Mouse (Mus musculus) ES-E14 (cell line): ENCODE measurements around the gene Acvr2b. TPM values are rescaled to one million over a fixed set of nuclear protein-coding genes. Genes with fewer than 3 reads are reported as not detected.

ENCODE experiments used
- DNase-seq: peaks from one replicate; pipeline ENCODE4 v3.0.0-alpha.2; 2013; ENCODE audit warnings: low read depth, low spot score
- H3K27ac ChIP-seq: 2 replicates; pipeline ENCODE4 v1.5.1; 2012; ENCODE audit warnings: low read depth, mild to moderate bottlenecking, low read length, moderate library complexity, mixed read lengths; ENCODE audit not compliant: poor library complexity, insufficient read depth, severe bottlenecking
- H3K36me3 ChIP-seq: 2 replicates; pipeline ENCODE4 v1.6.1; 2012; ENCODE audit warnings: mild to moderate bottlenecking, low read length, moderate library complexity, mixed read lengths; ENCODE audit not compliant: control insufficient read depth, poor library complexity, insufficient read depth, severe bottlenecking
- H3K4me1 ChIP-seq, 2 experiments: fragments of 150-350 bp in 1 of 2; sonication (generic) in 1 of 2; 2 replicates each; pipeline ENCODE4 v1.6.1; 2012; ENCODE audit warnings: low read length in 2 of 2, mild to moderate bottlenecking in 1 of 2, mixed read lengths in 1 of 2; ENCODE audit not compliant: control insufficient read depth in 2 of 2, insufficient read depth in 2 of 2, poor library complexity in 1 of 2
- H3K4me3 ChIP-seq, 2 experiments: fragments of 150-350 bp in 1 of 2; sonication (generic) in 1 of 2; 2 replicates each; pipeline ENCODE4 v1.5.1; 2012; ENCODE audit warnings: low read length in 2 of 2, low read depth in 1 of 2, mild to moderate bottlenecking in 1 of 2, mixed read lengths in 1 of 2; ENCODE audit not compliant: insufficient read depth in 1 of 2, poor library complexity in 1 of 2, severe bottlenecking in 1 of 2
- H3K9ac ChIP-seq: 2 replicates; pipeline ENCODE4 v1.6.1; 2012; ENCODE audit warnings: low read depth, mild to moderate bottlenecking, low read length, mixed read lengths; ENCODE audit not compliant: poor library complexity, insufficient read depth, severe bottlenecking
- H3K9me3 ChIP-seq: fragments of 150-350 bp; sonication (generic); 2 replicates; pipeline ENCODE4 v1.6.1; 2012; ENCODE audit warnings: low read depth, mild to moderate bottlenecking, low read length; ENCODE audit not compliant: control insufficient read depth, insufficient read depth
- CHD2 ChIP-seq: IDR thresholded peaks from 2 replicates; pipeline ENCODE4 v1.6.1; 2014; ENCODE audit warnings: mild to moderate bottlenecking, low read depth, low read length, inconsistent platforms
- HCFC1 ChIP-seq: IDR thresholded peaks from 2 replicates; pipeline ENCODE4 v1.6.1; 2012; ENCODE audit warnings: low read length, inconsistent platforms, borderline replicate concordance; ENCODE audit not compliant: insufficient read depth
- MAFK ChIP-seq: IDR thresholded peaks from 2 replicates; pipeline ENCODE4 v1.6.1; 2014; ENCODE audit warnings: mild to moderate bottlenecking, low read depth, low read length, inconsistent platforms; ENCODE audit not compliant: insufficient read depth
- ZC3H11A ChIP-seq: IDR thresholded peaks from 2 replicates; pipeline ENCODE4 v1.6.1; 2012; ENCODE audit warnings: low read depth, mild to moderate bottlenecking, inconsistent platforms, low read length, borderline replicate concordance
- ZNF384 ChIP-seq: IDR thresholded peaks from 2 replicates; pipeline ENCODE4 v1.6.1; 2012; ENCODE audit warnings: low read depth, low read length, inconsistent platforms
- in situ Hi-C, 2 experiments: fragments of 600-800 bp; cut with MboI; formaldehyde crosslinking; loops; one replicate each; pipeline ENCODE4 v1.15.1; 2025; ENCODE audit warnings: low sequenced_read_pairs in 2 of 2, inconsistent platforms in 1 of 2; ENCODE audit not compliant: unreplicated experiment in 2 of 2
- total RNA-seq: library from RNA; depleted of rRNA; stranded (reverse); fragments of 300-350 nt; gene quantifications from 2 replicates; pipeline ENCODE4 v1.2.3, GENCODE M21; 2012

Acvr2b gene
- total RNA-seq, 1 experiment, result 29.8 TPM

DNA sequence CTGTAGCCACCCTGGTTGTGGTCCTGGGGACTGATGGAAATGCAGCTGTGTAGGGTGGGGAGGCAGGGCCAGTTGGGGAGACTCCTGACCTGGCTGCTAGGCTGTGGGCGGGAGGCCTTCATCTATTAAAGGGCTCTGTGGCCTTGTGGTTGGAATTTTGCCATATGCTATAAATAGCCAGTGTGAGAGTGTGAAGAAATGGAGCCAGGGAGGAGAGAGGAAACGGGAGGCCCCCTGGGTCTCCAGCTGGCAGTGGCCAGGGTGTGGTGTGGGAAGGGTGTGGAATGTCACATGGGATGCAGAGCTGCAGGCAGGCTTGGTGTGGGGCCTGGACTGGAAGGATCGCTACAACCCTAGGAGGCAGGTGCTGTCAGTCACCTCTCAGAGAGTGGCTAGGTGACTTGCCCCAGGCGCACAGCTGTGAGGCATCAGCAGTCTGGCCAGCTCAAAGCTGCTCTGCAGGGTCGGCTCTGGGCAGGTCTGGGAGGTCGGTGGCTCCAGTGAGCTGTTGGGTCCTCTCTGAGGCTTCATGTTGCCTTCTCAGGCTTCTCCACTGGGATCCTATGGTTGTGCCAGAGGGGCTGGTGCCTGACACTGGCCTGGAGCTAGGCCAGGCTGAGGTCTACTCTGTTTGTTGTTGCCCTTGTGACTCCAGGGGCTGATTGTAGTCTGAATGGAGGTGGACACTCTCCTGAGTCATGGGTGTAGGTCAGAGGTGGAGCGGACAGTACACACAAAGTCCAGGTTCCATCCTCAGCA, 23.5 kb downstream of the Acvr2b start:
- in situ Hi-C loops, result no loop called here
- no peak for TF ChIP-seq MAFK
- TF ChIP-seq CHD2, result no peak
- DNase-seq, result no peak
- Histone ChIP-seq H3K36me3 (peaks cover 9% of the 10 kb centered on the region; the same call in 1 of the 2 replicates), H3K4me3 (no peak overlapping the region), H3K9ac (no peak overlapping the region), H3K27ac (no peak overlapping the region), H3K9me3 (no peaks in the 10 kb centered on the region), H3K4me1 (peaks cover 5 to 33% of the 10 kb centered on the region in 2 experiments; a peak in 2 of 4 replicates)

DNA sequence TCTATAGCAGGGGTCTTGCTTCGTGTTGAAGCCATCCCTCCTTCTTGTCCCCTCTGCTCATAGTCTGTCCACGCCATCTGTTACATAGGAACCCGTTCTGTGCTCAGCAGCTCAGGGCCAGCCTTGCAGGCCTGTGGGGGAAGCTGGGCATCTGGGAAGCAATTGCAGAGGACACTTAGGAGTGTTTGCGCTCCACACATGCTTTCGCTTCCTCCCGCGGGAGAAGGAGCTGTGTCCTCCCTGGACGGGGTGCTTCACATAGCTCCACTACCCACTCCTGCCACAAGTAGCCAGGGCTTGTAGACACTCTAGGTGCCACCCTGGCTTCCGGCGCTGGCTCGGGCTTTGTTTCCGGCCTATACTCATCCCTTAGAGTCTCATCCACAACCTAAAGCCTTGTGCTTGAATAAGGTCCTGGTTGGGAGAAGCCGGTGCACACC, 24.1 kb downstream of the Acvr2b start:
- Histone ChIP-seq H3K36me3 (peaks cover 12% of the 10 kb centered on the region; the same call in 1 of the 2 replicates), H3K9ac (no peak overlapping the region), H3K4me3 (no peak overlapping the region), H3K9me3 (no peaks in the 10 kb centered on the region), H3K4me1 (peaks cover 5 to 33% of the 10 kb centered on the region in 2 experiments; a peak in 2 of 4 replicates), H3K27ac (no peak overlapping the region)
- no peak for TF ChIP-seq ZC3H11A
- TF ChIP-seq MAFK, result no peak
- TF ChIP-seq ZNF384, result no peak
- no peak for TF ChIP-seq CHD2
- TF ChIP-seq HCFC1, result no peak
- in situ Hi-C loops, result no loop called here
- DNase-seq, result no peak

DNA sequence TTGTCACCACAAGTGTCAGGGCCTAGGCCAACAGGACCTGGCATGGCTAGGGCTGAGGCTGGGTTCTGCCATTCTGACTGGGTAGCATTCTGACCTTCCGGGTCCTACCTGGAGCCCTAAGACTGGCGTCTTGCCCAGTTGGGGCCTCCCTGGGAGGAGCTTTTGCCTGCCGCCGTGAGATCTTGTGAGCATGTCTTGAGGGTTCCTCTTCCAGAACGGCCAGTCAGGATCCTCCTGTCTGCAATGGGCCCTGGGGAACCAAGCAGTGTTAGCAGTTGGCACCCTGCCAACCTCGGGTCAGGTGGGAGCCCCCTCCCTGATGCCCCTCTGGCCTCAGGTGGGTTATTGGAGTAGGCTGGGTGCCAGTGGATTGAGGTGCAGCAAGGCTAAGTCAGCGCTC, 24.6 kb downstream of the Acvr2b start:
- H3K36me3 ChIP-seq, result peaks cover 15% of the 10 kb centered on the region; the same call in 1 of the 2 replicates
- no peak for DNase-seq
- H3K9me3 ChIP-seq, result no peaks in the 10 kb centered on the region
- no peak overlapping the region for H3K4me3 ChIP-seq
- peaks cover 5 to 33% of the 10 kb centered on the region in 2 experiments; a peak in 2 of 4 replicates for H3K4me1 ChIP-seq
- no peak overlapping the region for H3K9ac ChIP-seq
- H3K27ac ChIP-seq, result no peak overlapping the region
- TF ChIP-seq ZC3H11A (no peak), CHD2 (no peak), ZNF384 (no peak), MAFK (no peak)
- in situ Hi-C loops, result no loop called here

DNA sequence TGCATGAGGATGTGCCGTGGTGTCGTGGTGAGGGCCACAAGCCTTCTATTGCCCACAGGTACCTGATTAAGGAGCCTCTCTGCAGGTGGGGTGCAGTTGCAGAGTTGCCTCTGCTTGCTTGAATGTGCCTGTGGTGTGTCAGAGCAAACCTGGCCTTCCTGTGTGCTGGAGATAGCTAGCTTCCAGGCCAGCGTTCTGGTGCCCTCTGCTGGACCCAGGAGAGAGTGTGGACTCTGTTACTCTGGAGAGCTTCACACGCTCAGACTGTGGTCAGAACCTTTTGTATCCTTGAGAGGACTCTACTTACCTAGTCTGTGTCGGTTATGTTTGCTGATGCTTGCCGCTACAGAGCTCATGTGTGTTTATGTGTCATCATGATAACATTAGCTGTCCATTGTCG, 28.4 kb downstream of the Acvr2b start:
- DNase-seq, result peak; percentile 41
- TF ChIP-seq MAFK (no peak), ZC3H11A (peak; percentile 45; the same call in 1 of the 2 replicates), CHD2 (no peak), ZNF384 (no peak)
- in situ Hi-C loops, result no loop called here
- H3K9me3 ChIP-seq, result no peaks in the 10 kb centered on the region
- H3K27ac ChIP-seq, result no peak overlapping the region
- H3K36me3 ChIP-seq, result peaks cover 43% of the 10 kb centered on the region
- no peak overlapping the region for H3K4me3 ChIP-seq
- peaks cover 5 to 33% of the 10 kb centered on the region in 2 experiments; a peak in 2 of 4 replicates for H3K4me1 ChIP-seq
- H3K9ac ChIP-seq, result no peak overlapping the region

DNA sequence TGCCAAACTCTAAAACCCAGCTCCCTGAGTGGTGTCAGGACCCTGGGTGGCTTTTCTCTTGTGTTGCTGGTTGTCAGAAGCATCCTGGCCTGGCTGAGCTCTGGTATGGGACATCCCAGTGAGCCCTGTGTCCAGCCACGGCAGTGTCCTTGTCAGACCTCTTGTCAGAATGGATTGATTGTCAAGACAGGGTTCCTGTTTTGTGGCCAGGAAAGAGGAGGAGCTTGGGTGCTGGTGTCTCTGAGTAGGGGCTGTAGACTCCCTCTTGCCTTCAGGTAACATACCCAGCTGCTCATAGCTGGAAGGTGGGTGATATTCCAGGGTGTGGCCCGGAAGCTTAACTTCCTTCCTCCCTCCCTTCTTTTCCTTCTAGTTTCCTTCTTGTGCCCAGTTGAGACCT, 33.9 kb downstream of the Acvr2b start:
- peaks cover 0 to 7% of the 10 kb centered on the region in 2 experiments; a peak in 1 of 4 replicates for H3K4me1 ChIP-seq
- in situ Hi-C loops, result no loop called here
- H3K36me3 ChIP-seq, result peaks cover 41% of the 10 kb centered on the region
- no peak overlapping the region for H3K27ac ChIP-seq
- no peaks in the 10 kb centered on the region for H3K9me3 ChIP-seq
- no peak overlapping the region for H3K4me3 ChIP-seq
- no peak overlapping the region for H3K9ac ChIP-seq
- no peak for DNase-seq
- TF ChIP-seq ZNF384 (no peak), MAFK (no peak), ZC3H11A (no peak), HCFC1 (no peak), CHD2 (no peak)
